Mouse (Mus musculus): ENCODE data around the gene Miip. TPM values are rescaled to one million over a fixed set of nuclear protein-coding genes. Genes with fewer than 3 reads are reported as not detected.
"Not testable (repeated sequence)": the region's sequence is repeated elsewhere in the genome, so short reads cannot be mapped to it uniquely, and the experiment has no call there.

The Miip gene
- polyA plus RNA-seq, 1 experiment from 2014 or later: 38.1 TPM

DNA sequence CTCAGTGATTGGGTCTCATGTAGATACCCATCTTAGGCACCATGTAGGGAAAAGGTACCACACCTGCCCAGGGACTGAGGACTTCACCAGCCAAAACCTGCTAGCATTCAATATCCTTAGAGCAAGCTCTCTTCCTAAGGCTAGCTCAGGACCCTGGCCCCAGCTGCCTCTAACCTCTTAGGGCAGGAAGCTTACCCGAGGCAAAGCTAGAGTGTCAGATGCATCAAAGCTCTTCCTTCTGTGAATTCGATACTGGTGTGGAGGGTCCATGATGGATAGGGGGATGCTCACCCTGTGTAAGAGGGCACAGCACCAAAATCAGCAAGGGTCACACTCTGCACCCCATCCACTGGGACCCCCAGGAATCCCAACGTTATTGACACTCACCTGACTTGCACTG is 6.6 kb downstream of the Miip start:
- WGBS: 86% methylated on average over 3 of the region's 3 CpGs
- H3K9ac ChIP-seq (ENCODE audit: low read depth, low read length): no peak overlapping the region
- no peak overlapping the region for H3K27ac ChIP-seq (ENCODE audit: low read length)
- ATAC-seq: no peak
- H3K9me3 ChIP-seq (ENCODE audit: control insufficient read depth, low read length): no peaks in the 10 kb centered on the region
- peaks cover 25% of the 10 kb centered on the region for H3K36me3 ChIP-seq (ENCODE audit: control insufficient read depth, insufficient read depth, low read length)
- no peaks in the 10 kb centered on the region for H3K4me1 ChIP-seq (ENCODE audit: control insufficient read depth, insufficient read depth, low read length)
- H3K27me3 ChIP-seq (replicated peaks; ENCODE audit: control insufficient read depth, insufficient read depth, low read length): no peaks in the 10 kb centered on the region
- H3K4me2 ChIP-seq (ENCODE audit: low read depth, low read length): no peak overlapping the region
- no peak overlapping the region for H3K4me3 ChIP-seq (ENCODE audit: low read length)

GRCm38 (mm10) chr4:147850776-147851175 is 17.8 kb downstream of the Miip start:
- H3K9ac ChIP-seq (ENCODE audit: low read depth, low read length): no peak overlapping the region
- ATAC-seq: no peak
- no peaks in the 10 kb centered on the region for H3K27me3 ChIP-seq (replicated peaks; ENCODE audit: control insufficient read depth, insufficient read depth, low read length)
- peaks cover 3% of the 10 kb centered on the region; the same call in 1 of the 2 replicates for H3K9me3 ChIP-seq (ENCODE audit: control insufficient read depth, low read length)
- no peaks in the 10 kb centered on the region for H3K36me3 ChIP-seq (ENCODE audit: control insufficient read depth, insufficient read depth, low read length)
- H3K4me2 ChIP-seq (ENCODE audit: low read depth, low read length): no peak overlapping the region
- no peak overlapping the region for H3K27ac ChIP-seq (ENCODE audit: low read length)
- 74% methylated on average over 2 of the region's 2 CpGs for WGBS
- no peak overlapping the region for H3K4me3 ChIP-seq (ENCODE audit: low read length)
- peaks cover 4% of the 10 kb centered on the region; the same call in 1 of the 2 replicates for H3K4me1 ChIP-seq (ENCODE audit: control insufficient read depth, insufficient read depth, low read length)

DNA sequence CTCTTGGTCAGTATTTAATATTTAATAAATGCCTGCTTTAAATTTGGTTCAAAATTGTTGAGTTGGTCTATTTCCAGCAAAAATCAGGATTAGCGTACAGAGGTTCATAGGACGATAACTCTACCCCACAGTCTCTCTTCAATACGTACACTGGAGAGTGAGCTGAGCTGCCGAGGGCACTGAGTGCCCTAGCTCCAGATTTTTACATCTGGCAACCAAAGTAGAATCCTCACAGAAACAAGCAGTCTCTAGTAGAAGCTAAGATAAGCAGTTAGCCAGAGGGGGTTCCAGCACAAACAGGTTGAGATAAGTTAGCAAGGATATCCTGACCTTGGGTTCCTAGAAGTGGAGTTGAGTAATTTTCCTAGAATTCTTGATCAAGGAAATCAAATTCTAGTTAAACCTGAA is 20.0 kb downstream of the Miip start:
- H3K9me3 ChIP-seq (ENCODE audit: control insufficient read depth, low read length): peaks cover 3% of the 10 kb centered on the region; the same call in 1 of the 2 replicates
- 0 out of 2 replicates have a peak, but pooled peaks cover 3% of the 10 kb centered on the region for H3K36me3 ChIP-seq (ENCODE audit: control insufficient read depth, insufficient read depth, low read length)
- no peak overlapping the region for H3K27ac ChIP-seq (ENCODE audit: low read length)
- peak overlapping the region; percentile 56 for H3K4me2 ChIP-seq (ENCODE audit: low read depth, low read length)
- no peaks in the 10 kb centered on the region for H3K27me3 ChIP-seq (replicated peaks; ENCODE audit: control insufficient read depth, insufficient read depth, low read length)
- peak; percentile 78 for ATAC-seq
- peak overlapping the region; percentile 87 for H3K4me3 ChIP-seq (ENCODE audit: low read length)
- H3K4me1 ChIP-seq (ENCODE audit: control insufficient read depth, insufficient read depth, low read length): peaks cover 4% of the 10 kb centered on the region; the same call in 1 of the 2 replicates
- WGBS: 2% methylated on average over 4 of the region's 4 CpGs
- H3K9ac ChIP-seq (ENCODE audit: low read depth, low read length): peak overlapping the region; percentile 59

DNA sequence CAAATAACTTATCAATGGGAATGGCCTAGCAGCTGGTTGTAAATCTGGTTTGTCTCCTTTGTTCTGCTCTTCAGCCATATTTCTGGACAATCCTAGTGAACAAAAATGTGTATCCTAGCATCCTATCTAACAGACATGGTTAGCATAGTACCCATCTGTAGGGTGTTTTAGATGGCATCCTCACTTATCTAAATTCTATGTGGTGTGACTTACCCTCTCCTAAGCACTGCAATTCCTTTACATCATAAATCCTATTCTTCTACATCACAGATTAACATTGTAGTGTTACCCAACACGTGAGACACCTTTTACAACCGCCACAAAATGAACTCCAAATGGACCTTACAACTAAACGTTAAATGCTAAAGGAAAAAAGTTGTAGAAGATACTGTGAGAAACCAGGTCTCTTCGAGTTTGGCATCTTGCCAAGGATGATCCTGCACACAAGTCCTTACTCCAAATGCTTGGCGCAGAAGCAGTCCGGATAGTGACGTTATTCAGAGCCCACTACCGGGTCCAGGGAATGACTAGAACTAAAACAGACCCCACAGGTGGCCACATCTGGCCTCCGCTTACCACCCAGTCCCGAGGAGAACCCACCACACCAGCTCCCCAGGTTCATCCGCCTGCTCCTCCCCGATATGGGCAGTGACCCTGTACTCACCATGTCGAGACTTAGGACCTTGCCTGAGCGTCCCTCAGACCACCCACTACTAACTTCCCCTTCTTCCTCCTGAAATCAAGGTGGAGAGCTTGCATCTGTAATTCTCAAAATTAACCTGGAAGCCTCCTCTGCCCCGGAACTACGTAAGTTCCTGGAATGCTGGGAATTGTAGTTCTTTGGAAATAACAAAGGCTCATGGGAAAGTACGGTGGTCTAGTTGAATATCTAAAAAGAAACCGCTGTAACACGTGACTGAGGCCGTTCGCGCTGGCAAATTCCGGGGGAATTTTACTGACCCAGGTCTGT is 20.7 kb downstream of the Miip start, which contains the start of gene Zfp933:
Gene Zfp933 (minus strand): TSS at position 753 of the 970 bp plus-strand sequence.
- peak within 1 kb of the TSS; percentile 82 for H3K9ac ChIP-seq (ENCODE audit: low read depth, low read length)
- peaks cover 5% of the 10 kb centered on the region; the same call in 1 of the 2 replicates for H3K36me3 ChIP-seq (ENCODE audit: control insufficient read depth, insufficient read depth, low read length)
- peak within 1 kb of the TSS; percentile 87 for H3K4me3 ChIP-seq (ENCODE audit: low read length)
- H3K4me2 ChIP-seq (ENCODE audit: low read depth, low read length): peak within 1 kb of the TSS; percentile 58
- H3K4me1 ChIP-seq (ENCODE audit: control insufficient read depth, insufficient read depth, low read length): peaks cover 4% of the 10 kb centered on the region; the same call in 1 of the 2 replicates
- ATAC-seq: peak; percentile 91
- WGBS: 2% methylated on average over 23 of the region's 23 CpGs
- peak within 1 kb of the TSS; percentile 37; the same call in 1 of the 2 replicates for H3K27ac ChIP-seq (ENCODE audit: low read length)
- H3K9me3 ChIP-seq (ENCODE audit: control insufficient read depth, low read length): peaks cover 7% of the 10 kb centered on the region; the same call in 1 of the 2 replicates
- H3K27me3 ChIP-seq (replicated peaks; ENCODE audit: control insufficient read depth, insufficient read depth, low read length): no peaks in the 10 kb centered on the region

GRCm38 (mm10) chr4:147842871-147843270 is 25.7 kb downstream of the Miip start:
- no peaks in the 10 kb centered on the region for H3K27me3 ChIP-seq (replicated peaks; ENCODE audit: control insufficient read depth, insufficient read depth, low read length)
- H3K36me3 ChIP-seq (ENCODE audit: control insufficient read depth, insufficient read depth, low read length): peaks cover 13% of the 10 kb centered on the region; the same call in 1 of the 2 replicates
- no peak for ATAC-seq
- no peak overlapping the region for H3K27ac ChIP-seq (ENCODE audit: low read length)
- H3K4me1 ChIP-seq (ENCODE audit: control insufficient read depth, insufficient read depth, low read length): peaks cover 4% of the 10 kb centered on the region; the same call in 1 of the 2 replicates
- WGBS: 95% methylated on average over 3 of the region's 3 CpGs
- no peak overlapping the region for H3K9ac ChIP-seq (ENCODE audit: low read depth, low read length)
- H3K4me3 ChIP-seq (ENCODE audit: low read length): no peak overlapping the region
- peaks cover 18% of the 10 kb centered on the region for H3K9me3 ChIP-seq (ENCODE audit: control insufficient read depth, low read length)
- no peak overlapping the region for H3K4me2 ChIP-seq (ENCODE audit: low read depth, low read length)

DNA sequence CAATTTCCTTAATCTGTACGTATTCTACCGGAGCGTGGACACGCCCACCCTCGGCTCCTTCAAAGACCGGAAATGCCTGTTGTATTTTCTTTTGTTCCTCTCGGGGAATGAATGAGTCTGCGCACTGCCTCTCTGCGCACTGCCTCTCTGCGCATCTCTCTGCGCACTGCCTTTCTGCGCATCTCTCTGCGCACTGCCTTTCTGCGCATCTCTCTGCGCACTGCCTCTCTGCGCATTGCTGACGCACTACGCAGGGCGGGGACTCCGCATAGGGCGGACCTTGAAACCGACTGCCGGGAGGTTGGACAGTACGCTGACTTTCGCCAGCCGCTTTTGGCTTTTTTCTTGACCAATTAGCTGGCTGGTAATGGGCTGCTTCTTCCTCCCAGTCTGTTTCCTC is 29.3 kb downstream of the Miip start:
- not testable (repeated sequence) for H3K27me3 ChIP-seq (replicated peaks; ENCODE audit: control insufficient read depth, insufficient read depth, low read length)

GRCm38 (mm10) chr4:147824389-147824788 is 44.2 kb downstream of the Miip start:
- Histone ChIP-seq H3K4me2 (ENCODE audit: low read depth, low read length) (no peak overlapping the region), H3K36me3 (ENCODE audit: control insufficient read depth, insufficient read depth, low read length) (peaks cover 21% of the 10 kb centered on the region), H3K4me1 (ENCODE audit: control insufficient read depth, insufficient read depth, low read length) (no peaks in the 10 kb centered on the region), H3K9me3 (ENCODE audit: control insufficient read depth, low read length) (peaks cover 18% of the 10 kb centered on the region), H3K27ac (ENCODE audit: low read length) (no peak overlapping the region), H3K9ac (ENCODE audit: low read depth, low read length) (no peak overlapping the region), H3K27me3 (replicated peaks; ENCODE audit: control insufficient read depth, insufficient read depth, low read length) (no peaks in the 10 kb centered on the region), H3K4me3 (ENCODE audit: low read length) (no peak overlapping the region)
- 94% methylated on average over 4 of the region's 4 CpGs for WGBS
- no peak for ATAC-seq

More for the DNA sequence above, 29.3 kb downstream of the Miip start:
- H3K4me2 ChIP-seq (ENCODE audit: low read depth, low read length); H3K4me3 ChIP-seq (ENCODE audit: low read length); ATAC-seq; H3K4me1 ChIP-seq (ENCODE audit: control insufficient read depth, insufficient read depth, low read length); H3K27ac ChIP-seq (ENCODE audit: low read length); H3K9ac ChIP-seq (ENCODE audit: low read depth, low read length): not testable (repeated sequence)
- H3K9me3 ChIP-seq (ENCODE audit: control insufficient read depth, low read length): peaks cover 16% of the 10 kb centered on the region
- WGBS: 95% methylated on average over 8 of the region's 26 CpGs
- peaks cover 13% of the 10 kb centered on the region; the same call in 1 of the 2 replicates for H3K36me3 ChIP-seq (ENCODE audit: control insufficient read depth, insufficient read depth, low read length)

- not testable (repeated sequence) for H3K4me3 ChIP-seq (ENCODE audit: low read length); H3K4me2 ChIP-seq (ENCODE audit: low read depth, low read length); H3K27me3 ChIP-seq (replicated peaks; ENCODE audit: control insufficient read depth, insufficient read depth, low read length); H3K9ac ChIP-seq (ENCODE audit: low read depth, low read length); H3K27ac ChIP-seq (ENCODE audit: low read length); ATAC-seq; H3K4me1 ChIP-seq (ENCODE audit: control insufficient read depth, insufficient read depth, low read length)
- WGBS: 88% methylated on average over 3 of the region's 3 CpGs
- Histone ChIP-seq H3K9me3 (ENCODE audit: control insufficient read depth, low read length) (peaks cover 23% of the 10 kb centered on the region; the same call in 1 of the 2 replicates), H3K36me3 (ENCODE audit: control insufficient read depth, insufficient read depth, low read length) (peaks cover 17% of the 10 kb centered on the region)
Observed at GRCm38 (mm10) chr4:147821414-147821813, 47.2 kb downstream of the Miip start.

DNA sequence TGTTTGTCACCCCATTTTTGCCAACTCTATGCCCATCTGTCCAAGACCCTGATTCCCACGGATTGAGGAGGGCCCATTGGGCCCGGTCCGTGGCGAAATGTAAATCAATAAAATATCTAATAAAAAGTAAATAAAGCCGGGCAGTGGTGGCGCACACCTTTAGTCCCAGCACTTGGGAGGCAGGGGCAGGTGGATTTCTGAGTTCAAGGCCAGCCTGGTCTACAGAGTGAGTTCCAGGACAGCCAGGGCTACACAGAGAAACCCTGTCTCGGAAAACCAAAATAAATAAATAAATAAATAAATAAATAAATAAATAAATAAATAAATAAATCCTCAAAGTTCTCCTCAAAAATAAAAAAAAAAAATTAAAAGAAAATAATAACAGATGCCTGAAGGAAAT is 49.0 kb downstream of the Miip start:
- not testable (repeated sequence) for H3K4me3 ChIP-seq (ENCODE audit: low read length); H3K27ac ChIP-seq (ENCODE audit: low read length); H3K27me3 ChIP-seq (replicated peaks; ENCODE audit: control insufficient read depth, insufficient read depth, low read length); H3K4me1 ChIP-seq (ENCODE audit: control insufficient read depth, insufficient read depth, low read length); ATAC-seq; H3K36me3 ChIP-seq (ENCODE audit: control insufficient read depth, insufficient read depth, low read length); H3K9ac ChIP-seq (ENCODE audit: low read depth, low read length); H3K4me2 ChIP-seq (ENCODE audit: low read depth, low read length)
- peaks cover 12% of the 10 kb centered on the region; the same call in 1 of the 2 replicates for H3K9me3 ChIP-seq (ENCODE audit: control insufficient read depth, low read length)
- WGBS: 80% methylated on average over 7 of the region's 7 CpGs
